Mouse (Mus musculus): ENCODE measurements around the gene Uba7.

DNA sequence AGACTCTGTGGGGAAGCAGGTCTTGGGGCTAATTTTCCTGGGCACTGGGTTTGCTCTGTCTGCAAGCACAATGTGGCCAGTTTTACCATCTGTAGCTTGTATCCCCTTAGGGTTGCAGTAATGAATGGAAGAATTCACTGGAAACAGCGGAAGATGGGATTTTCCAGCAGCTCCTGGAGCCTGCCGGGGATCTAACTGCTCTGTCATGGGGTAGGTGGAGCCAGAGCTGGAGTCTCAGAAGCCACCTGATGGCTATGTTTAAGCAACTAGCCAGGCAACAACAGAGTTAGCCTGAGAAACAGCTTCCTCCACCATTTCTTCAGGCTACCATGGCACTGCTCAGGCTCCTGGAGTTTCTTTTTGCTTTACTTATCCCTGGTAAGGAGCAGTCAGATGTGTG is 16.9 kb downstream of the Uba7 start, which contains the start of gene Cdhr4:
- TF ChIP-seq CTCF (conservative IDR thresholded peaks at IDR 0.05; ENCODE audit: low read length) (no peak), NANOG (IDR thresholded peaks at IDR 0.05; ENCODE audit: borderline replicate concordance, low read length) (no peak)
